Comparison of ENCODE assay signal across 21 mouse cellular contexts in genomic region chr17:5582937-5583336, GRCm38 (mm10).
DNase-seq lines count a peak whose midpoint lies in the region; ATAC-seq lines count a peak whose summit lies in the region.
"Had no signal": no experiment of that assay in that cellular context is flagged by ENCODE, and none has a peak within 500 bp of the region (broad histone marks: within the 10 kb centered on the region; RNA-seq: fewer than 3 reads in every experiment).

No protein-coding gene starts in this region.

- peaks cover 17% of the 10 kb centered on the region for H3K4me1 ChIP-seq in hindbrain, embryonic 15.5 days (replicated peaks)
- peaks cover 10% of the 10 kb centered on the region for H3K4me1 ChIP-seq in hindbrain, embryonic 12.5 days
- peaks cover 10% of the 10 kb centered on the region for H3K4me1 ChIP-seq in midbrain, embryonic 11.5 days (ENCODE audit: control insufficient read depth, insufficient read depth, low read length)
- H3K4me1 ChIP-seq in midbrain, embryonic 15.5 days: peaks cover 14% of the 10 kb centered on the region
- peaks cover 15% of the 10 kb centered on the region for H3K4me1 ChIP-seq in midbrain, embryonic 16.5 days (ENCODE audit: control insufficient read depth, insufficient read depth, low read length)
- H3K4me1 ChIP-seq: heart, embryonic 13.5 days; intestine, embryonic 15.5 days had no signal

- DNase-seq in heart, adult 18-20 months: peak; percentile 50
- no peak for DNase-seq in heart, postnatal 36 days
- DNase-seq in midbrain, embryonic 11.5 days (ENCODE audit: low spot score, missing footprints): no peak
- DNase-seq in cerebellum, adult 9-10 months: no peak
- DNase-seq: adrenal gland, postnatal 10 days; B cell, adult 2 months; cerebellum, adult 11-12 months; cerebellum, adult 9-11 months; cerebellum, postnatal 36 days; forebrain, postnatal 0 days; gastrocnemius, postnatal 14 days had no signal

- H3K9ac ChIP-seq in hindbrain, embryonic 15.5 days: no peak overlapping the region
- H3K9ac ChIP-seq in hindbrain, embryonic 12.5 days: no peak overlapping the region
- no peak overlapping the region for H3K9ac ChIP-seq in midbrain, embryonic 11.5 days (ENCODE audit: low read length)
- no peak overlapping the region for H3K9ac ChIP-seq in midbrain, embryonic 15.5 days
- H3K9ac ChIP-seq in midbrain, embryonic 16.5 days (ENCODE audit: low read depth, low read length): no peak overlapping the region
- H3K9ac ChIP-seq: embryonic facial prominence, embryonic 13.5 days; forebrain, embryonic 13.5 days; forebrain, postnatal 0 days; heart, embryonic 13.5 days; intestine, embryonic 15.5 days had no signal

- H3K27me3 ChIP-seq in hindbrain, embryonic 15.5 days: no peaks in the 10 kb centered on the region
- no peaks in the 10 kb centered on the region for H3K27me3 ChIP-seq in hindbrain, embryonic 12.5 days
- H3K27me3 ChIP-seq in midbrain, embryonic 11.5 days (ENCODE audit: control insufficient read depth, insufficient read depth, low read length): no peaks in the 10 kb centered on the region
- no peaks in the 10 kb centered on the region for H3K27me3 ChIP-seq in midbrain, embryonic 15.5 days (replicated peaks)
- no peaks in the 10 kb centered on the region for H3K27me3 ChIP-seq in midbrain, embryonic 16.5 days (ENCODE audit: control insufficient read depth, insufficient read depth, low read depth, low read length)
- H3K27me3 ChIP-seq: embryonic facial prominence, embryonic 13.5 days; forebrain, embryonic 13.5 days; heart, embryonic 13.5 days; intestine, embryonic 15.5 days had no signal

- no peaks in the 10 kb centered on the region for H3K9me3 ChIP-seq in hindbrain, embryonic 15.5 days
- no peaks in the 10 kb centered on the region for H3K9me3 ChIP-seq in hindbrain, embryonic 12.5 days (replicated peaks)
- no peaks in the 10 kb centered on the region for H3K9me3 ChIP-seq in midbrain, embryonic 11.5 days (ENCODE audit: control insufficient read depth, low read length)
- no peaks in the 10 kb centered on the region for H3K9me3 ChIP-seq in midbrain, embryonic 15.5 days
- H3K9me3 ChIP-seq in midbrain, embryonic 16.5 days (replicated peaks; ENCODE audit: control insufficient read depth, low read length, poor library complexity, severe bottlenecking): no peaks in the 10 kb centered on the region
- H3K9me3 ChIP-seq: embryonic facial prominence, embryonic 13.5 days; forebrain, embryonic 13.5 days; G1E; heart, embryonic 13.5 days; intestine, embryonic 15.5 days had no signal

- no peak for ATAC-seq in hindbrain, embryonic 15.5 days (ENCODE audit: low FRiP score, low read depth)
- no peak for ATAC-seq in hindbrain, embryonic 12.5 days (ENCODE audit: low FRiP score)
- no peak for ATAC-seq in midbrain, embryonic 11.5 days (ENCODE audit: low FRiP score)
- ATAC-seq in midbrain, embryonic 15.5 days (replicated peaks): no peak
- no peak for ATAC-seq in midbrain, embryonic 16.5 days
- ATAC-seq: CD4-positive, CD25-positive, alpha-beta regulatory T cell, adult 4 months; intestine, embryonic 15.5 days had no signal

- H3K27ac ChIP-seq in hindbrain, embryonic 15.5 days (replicated peaks): peak overlapping the region; percentile 42
- no peak overlapping the region for H3K27ac ChIP-seq in hindbrain, embryonic 12.5 days
- peak overlapping the region; percentile 22; the same call in 1 of the 2 replicates for H3K27ac ChIP-seq in midbrain, embryonic 11.5 days (ENCODE audit: low read depth, low read length)
- no peak overlapping the region; the same call in 1 of the 2 replicates for H3K27ac ChIP-seq in midbrain, embryonic 15.5 days
- H3K27ac ChIP-seq in midbrain, embryonic 16.5 days (ENCODE audit: low read length): peak overlapping the region; percentile 77
- H3K27ac ChIP-seq: embryonic facial prominence, embryonic 13.5 days; forebrain, embryonic 13.5 days; heart, embryonic 13.5 days; intestine, embryonic 15.5 days had no signal

- no peaks in the 10 kb centered on the region for H3K36me3 ChIP-seq in hindbrain, embryonic 15.5 days
- no peaks in the 10 kb centered on the region for H3K36me3 ChIP-seq in hindbrain, embryonic 12.5 days
- H3K36me3 ChIP-seq in midbrain, embryonic 11.5 days (ENCODE audit: control insufficient read depth, insufficient read depth, low read length): no peaks in the 10 kb centered on the region
- H3K36me3 ChIP-seq in midbrain, embryonic 15.5 days (replicated peaks): no peaks in the 10 kb centered on the region
- H3K36me3 ChIP-seq in midbrain, embryonic 16.5 days (ENCODE audit: control insufficient read depth, insufficient read depth, low read length): no peaks in the 10 kb centered on the region
- H3K36me3 ChIP-seq: embryonic facial prominence, embryonic 13.5 days; heart, embryonic 13.5 days; intestine, embryonic 15.5 days had no signal

- no peak overlapping the region for H3K4me3 ChIP-seq in hindbrain, embryonic 15.5 days
- no peak overlapping the region for H3K4me3 ChIP-seq in hindbrain, embryonic 12.5 days
- H3K4me3 ChIP-seq in midbrain, embryonic 11.5 days (ENCODE audit: low read depth, low read length): no peak overlapping the region
- H3K4me3 ChIP-seq in midbrain, embryonic 15.5 days: no peak overlapping the region
- H3K4me3 ChIP-seq in midbrain, embryonic 16.5 days (ENCODE audit: low read depth, low read length): no peak overlapping the region
- H3K4me3 ChIP-seq: embryonic facial prominence, embryonic 13.5 days; forebrain, embryonic 13.5 days; heart, embryonic 13.5 days; intestine, embryonic 15.5 days had no signal

- intact Hi-C loops in heart, postnatal 36 days (cut with DNase I): no loop called here

- H3K4me2 ChIP-seq in hindbrain, embryonic 15.5 days: no peak overlapping the region
- no peak overlapping the region for H3K4me2 ChIP-seq in hindbrain, embryonic 12.5 days (replicated peaks)
- no peak overlapping the region for H3K4me2 ChIP-seq in midbrain, embryonic 11.5 days
- H3K4me2 ChIP-seq in midbrain, embryonic 15.5 days: no peak overlapping the region
- H3K4me2 ChIP-seq in midbrain, embryonic 16.5 days (ENCODE audit: low read length): no peak overlapping the region
- H3K4me2 ChIP-seq: embryonic facial prominence, embryonic 13.5 days; heart, embryonic 13.5 days; intestine, embryonic 15.5 days had no signal

- WGBS in hindbrain, embryonic 15.5 days: 90% methylated on average over 5 of the region's 5 CpGs
- 89% methylated on average over 5 of the region's 5 CpGs for WGBS in hindbrain, embryonic 12.5 days
- 88% methylated on average over 5 of the region's 5 CpGs for WGBS in midbrain, embryonic 11.5 days
- WGBS in midbrain, embryonic 15.5 days: 92% methylated on average over 5 of the region's 5 CpGs
- 90% methylated on average over 5 of the region's 5 CpGs for WGBS in midbrain, embryonic 16.5 days

Comparison
In these comparisons a context has a peak if more than half of its experiments do, and no peak if none do; other contexts are left out.
1. DNase-seq: peak in heart, adult 18-20 months (2 of 2); none in heart, postnatal 36 days (0 of 2), midbrain, embryonic 11.5 days (single experiment) and cerebellum, adult 9-10 months (single experiment).
2. H3K27ac ChIP-seq: peak in hindbrain, embryonic 15.5 days (single experiment), midbrain, embryonic 11.5 days (single experiment) and midbrain, embryonic 16.5 days (single experiment); none in hindbrain, embryonic 12.5 days (single experiment) and midbrain, embryonic 15.5 days (single experiment).